ENCODE assay signal across 8 mouse cellular contexts in the genomic region with DNA sequence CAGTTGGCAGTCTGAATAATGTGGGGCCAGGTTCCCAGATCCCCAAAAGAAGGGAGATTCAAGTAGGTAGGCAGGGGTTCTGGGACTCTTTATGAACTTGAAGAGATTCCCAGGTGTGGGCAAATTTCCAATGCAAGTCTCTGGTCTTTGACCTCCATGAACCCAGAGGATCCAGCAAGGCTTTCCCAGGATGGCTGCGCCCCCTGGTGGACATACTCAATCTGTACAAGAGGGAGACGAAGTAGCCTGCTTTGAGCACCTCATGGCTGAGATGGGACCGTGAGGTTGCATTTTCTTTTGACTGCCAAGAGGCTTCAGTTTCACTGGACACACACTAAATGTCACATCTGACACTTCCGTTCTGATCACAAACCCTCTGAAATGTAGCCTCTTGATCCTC. TPM values are rescaled to one million over a fixed set of nuclear protein-coding genes. Genes with fewer than 3 reads are reported as not detected.
DNase-seq lines count a peak whose midpoint lies in the region; ATAC-seq and TF ChIP-seq lines count a peak whose summit lies in the region.

No protein-coding gene starts in this region.

- H3K9me3 ChIP-seq in midbrain, embryonic 14.5 days (ENCODE audit: control insufficient read depth, low read length) = no peaks in the 10 kb centered on the region
- no peaks in the 10 kb centered on the region for H3K9me3 ChIP-seq in midbrain, embryonic 15.5 days
- H3K9me3 ChIP-seq in intestine, embryonic 16.5 days (ENCODE audit: control insufficient read depth, low read length) = no peaks in the 10 kb centered on the region
- H3K9me3 ChIP-seq in limb, embryonic 12.5 days = no peaks in the 10 kb centered on the region

- no peaks in the 10 kb centered on the region for H3K36me3 ChIP-seq in midbrain, embryonic 14.5 days (ENCODE audit: control insufficient read depth, insufficient read depth, low read length)
- no peaks in the 10 kb centered on the region for H3K36me3 ChIP-seq in midbrain, embryonic 15.5 days (replicated peaks)
- peaks cover 10% of the 10 kb centered on the region; the same call in 1 of the 2 replicates for H3K36me3 ChIP-seq in intestine, embryonic 16.5 days (ENCODE audit: control insufficient read depth, insufficient read depth, low read length)
- peaks cover 91% of the 10 kb centered on the region for H3K36me3 ChIP-seq in limb, embryonic 12.5 days

- no peak overlapping the region for H3K4me2 ChIP-seq in midbrain, embryonic 14.5 days (ENCODE audit: low read length)
- no peak overlapping the region for H3K4me2 ChIP-seq in midbrain, embryonic 15.5 days
- no peak overlapping the region for H3K4me2 ChIP-seq in intestine, embryonic 16.5 days (ENCODE audit: low read depth, low read length)
- no peak overlapping the region for H3K4me2 ChIP-seq in limb, embryonic 12.5 days

- DNase-seq in midbrain, embryonic 14.5 days = peak; percentile 91
- peak; percentile 88 for DNase-seq in c-Kit-positive CD71-positive TER-119-positive erythroid progenitor cells, embryonic 14.5 days (ENCODE audit: low spot score)
- peak; percentile 44 to 72 for DNase-seq in frontal cortex, postnatal 25 days (ENCODE audit: low spot score in 2 of 2)
- DNase-seq in thymus, postnatal 0 days (ENCODE audit: low spot score) = peak; percentile 72

- no peak for ATAC-seq in midbrain, embryonic 14.5 days (ENCODE audit: low FRiP score, low TSS enrichment)
- no peak for ATAC-seq in midbrain, embryonic 15.5 days (replicated peaks)
- peak; percentile 54; the same call in 1 of the 2 replicates for ATAC-seq in intestine, embryonic 16.5 days
- no peak for ATAC-seq in limb, embryonic 12.5 days (ENCODE audit: insufficient number of reproducible peaks, insufficient read depth, low FRiP score, low TSS enrichment, low read depth)

- H3K4me1 ChIP-seq in midbrain, embryonic 14.5 days (ENCODE audit: control insufficient read depth, insufficient read depth, low read length) = peaks cover 5% of the 10 kb centered on the region; the same call in 1 of the 2 replicates
- H3K4me1 ChIP-seq in midbrain, embryonic 15.5 days = peaks cover 12% of the 10 kb centered on the region
- H3K4me1 ChIP-seq in intestine, embryonic 16.5 days (ENCODE audit: control insufficient read depth, insufficient read depth, low read length) = peaks cover 31% of the 10 kb centered on the region
- peaks cover 42% of the 10 kb centered on the region for H3K4me1 ChIP-seq in limb, embryonic 12.5 days (replicated peaks)
- H3K4me1 ChIP-seq in olfactory bulb, adult 2 months (ENCODE audit: control insufficient read depth, insufficient read depth, low read length) = peaks cover 42% of the 10 kb centered on the region

- no peak overlapping the region for H3K27ac ChIP-seq in midbrain, embryonic 14.5 days (replicated peaks; ENCODE audit: low read depth, low read length)
- no peak overlapping the region for H3K27ac ChIP-seq in midbrain, embryonic 15.5 days
- no peak overlapping the region for H3K27ac ChIP-seq in intestine, embryonic 16.5 days (ENCODE audit: low read length)
- 0 out of 2 replicates have a peak overlapping the region, but pooled peaks have one; percentile 29 for H3K27ac ChIP-seq in limb, embryonic 12.5 days
- H3K27ac ChIP-seq in olfactory bulb, adult 2 months (ENCODE audit: insufficient read depth, low read depth, low read length) = 0 out of 2 replicates have a peak overlapping the region, but pooled peaks have one; percentile 70

- TF ChIP-seq CTCF in olfactory bulb, adult 2 months (IDR thresholded peaks at IDR 0.05; ENCODE audit: insufficient read depth, low read depth, low read length) = peak; percentile 83

- H3K4me3 ChIP-seq in midbrain, embryonic 14.5 days (replicated peaks; ENCODE audit: low read depth, low read length) = no peak overlapping the region
- H3K4me3 ChIP-seq in midbrain, embryonic 15.5 days = no peak overlapping the region
- no peak overlapping the region for H3K4me3 ChIP-seq in intestine, embryonic 16.5 days (ENCODE audit: low read length)
- H3K4me3 ChIP-seq in limb, embryonic 12.5 days (replicated peaks) = no peak overlapping the region
- no peak overlapping the region for H3K4me3 ChIP-seq in olfactory bulb, adult 2 months (ENCODE audit: insufficient read depth, low read depth, low read length)

- 9% methylated on average over 4 of the region's 4 CpGs for WGBS in midbrain, embryonic 14.5 days
- 12% methylated on average over 4 of the region's 4 CpGs for WGBS in midbrain, embryonic 15.5 days
- 6% methylated on average over 4 of the region's 4 CpGs for WGBS in intestine, embryonic 16.5 days
- 3% methylated on average over 4 of the region's 4 CpGs for WGBS in limb, embryonic 12.5 days
- WGBS in olfactory bulb, adult 2 months = 11% methylated on average over 4 of the region's 4 CpGs

- peaks cover 16% of the 10 kb centered on the region for H3K27me3 ChIP-seq in midbrain, embryonic 14.5 days (ENCODE audit: control insufficient read depth, insufficient read depth, low read length)
- peaks cover 17% of the 10 kb centered on the region for H3K27me3 ChIP-seq in midbrain, embryonic 15.5 days (replicated peaks)
- no peaks in the 10 kb centered on the region for H3K27me3 ChIP-seq in intestine, embryonic 16.5 days (replicated peaks; ENCODE audit: control insufficient read depth, insufficient read depth, low read length)
- peaks cover 12% of the 10 kb centered on the region for H3K27me3 ChIP-seq in limb, embryonic 12.5 days

- no peak overlapping the region for H3K9ac ChIP-seq in midbrain, embryonic 14.5 days (replicated peaks; ENCODE audit: low read length)
- no peak overlapping the region for H3K9ac ChIP-seq in midbrain, embryonic 15.5 days
- H3K9ac ChIP-seq in intestine, embryonic 16.5 days (ENCODE audit: low read depth, low read length) = no peak overlapping the region
- no peak overlapping the region for H3K9ac ChIP-seq in limb, embryonic 12.5 days (replicated peaks)

- TF ChIP-seq POLR2A in olfactory bulb, adult 2 months (IDR thresholded peaks at IDR 0.05; ENCODE audit: insufficient read depth, low read depth, low read length) = no peak

RNA-seq across cellular contexts. Expression of gene Ccdc102a, which starts 9.1 kb away (rescaled TPM):
- polyA plus RNA-seq in midbrain, embryonic 14.5 days (2014; fragmentation: Nextera tagmentation; extraction: Ambion mirVana) = 3.6 and 5.2 TPM in 2 replicates
- polyA plus RNA-seq in midbrain, embryonic 15.5 days (2015; fragmentation: Nextera tagmentation; extraction: Ambion mirVana) = 4.9 and 6.0 TPM in 2 replicates
- polyA plus RNA-seq in intestine, embryonic 16.5 days (2015; fragmentation: Nextera tagmentation; extraction: Ambion mirVana) = 10.9 and 11.5 TPM in 2 replicates
- polyA plus RNA-seq in limb, embryonic 12.5 days (2016; fragmentation: Nextera tagmentation; extraction: Ambion mirVana) = 48.5 and 52.6 TPM in 2 replicates
- polyA plus RNA-seq in olfactory bulb, adult 2 months (2012; ENCODE audit: insufficient read depth, insufficient read length, low replicate concordance, missing spikeins) = not detected in 2 replicates
- polyA plus RNA-seq in thymus, postnatal 0 days (2015; fragmentation: Nextera tagmentation; extraction: Ambion mirVana) = 7.8 and 9.4 TPM in 2 replicates

RNA-seq across cellular contexts. Expression of gene Adgrg5, which starts 14.6 kb away (rescaled TPM):
- 0.12 TPM in 1 of 2 replicates, not detected in the other for polyA plus RNA-seq in midbrain, embryonic 14.5 days (2014; fragmentation: Nextera tagmentation; extraction: Ambion mirVana)
- polyA plus RNA-seq in midbrain, embryonic 15.5 days (2015; fragmentation: Nextera tagmentation; extraction: Ambion mirVana) = 0.05 TPM in 1 of 2 replicates, not detected in the other
- 1.6 and 2.8 TPM in 2 replicates for polyA plus RNA-seq in intestine, embryonic 16.5 days (2015; fragmentation: Nextera tagmentation; extraction: Ambion mirVana)
- 0.23 TPM in 1 of 2 replicates, not detected in the other for polyA plus RNA-seq in limb, embryonic 12.5 days (2016; fragmentation: Nextera tagmentation; extraction: Ambion mirVana)
- polyA plus RNA-seq in olfactory bulb, adult 2 months (2012; ENCODE audit: insufficient read depth, insufficient read length, low replicate concordance, missing spikeins) = not detected in 2 replicates
- 5.4 and 5.5 TPM in 2 replicates for polyA plus RNA-seq in thymus, postnatal 0 days (2015; fragmentation: Nextera tagmentation; extraction: Ambion mirVana)

RNA-seq across cellular contexts. Expression of gene Dok4, which starts 32.7 kb away (rescaled TPM):
- polyA plus RNA-seq in midbrain, embryonic 14.5 days (2014; fragmentation: Nextera tagmentation; extraction: Ambion mirVana) = 65.0 and 77.9 TPM in 2 replicates
- polyA plus RNA-seq in midbrain, embryonic 15.5 days (2015; fragmentation: Nextera tagmentation; extraction: Ambion mirVana) = 92.9 and 99.7 TPM in 2 replicates
- 49.6 and 51.5 TPM in 2 replicates for polyA plus RNA-seq in intestine, embryonic 16.5 days (2015; fragmentation: Nextera tagmentation; extraction: Ambion mirVana)
- 18.9 and 20.0 TPM in 2 replicates for polyA plus RNA-seq in limb, embryonic 12.5 days (2016; fragmentation: Nextera tagmentation; extraction: Ambion mirVana)
- not detected in 2 replicates for polyA plus RNA-seq in olfactory bulb, adult 2 months (2012; ENCODE audit: insufficient read depth, insufficient read length, low replicate concordance, missing spikeins)
- 3.8 TPM in 2 replicates for polyA plus RNA-seq in thymus, postnatal 0 days (2015; fragmentation: Nextera tagmentation; extraction: Ambion mirVana)

RNA-seq across cellular contexts. Expression of gene Polr2c, which starts 51.6 kb away (rescaled TPM):
- polyA plus RNA-seq in midbrain, embryonic 14.5 days (2014; fragmentation: Nextera tagmentation; extraction: Ambion mirVana) = 117 and 127 TPM in 2 replicates
- 117 and 122 TPM in 2 replicates for polyA plus RNA-seq in midbrain, embryonic 15.5 days (2015; fragmentation: Nextera tagmentation; extraction: Ambion mirVana)
- 117 and 133 TPM in 2 replicates for polyA plus RNA-seq in intestine, embryonic 16.5 days (2015; fragmentation: Nextera tagmentation; extraction: Ambion mirVana)
- 161 and 173 TPM in 2 replicates for polyA plus RNA-seq in limb, embryonic 12.5 days (2016; fragmentation: Nextera tagmentation; extraction: Ambion mirVana)
- not detected in 2 replicates for polyA plus RNA-seq in olfactory bulb, adult 2 months (2012; ENCODE audit: insufficient read depth, insufficient read length, low replicate concordance, missing spikeins)
- 139 and 145 TPM in 2 replicates for polyA plus RNA-seq in thymus, postnatal 0 days (2015; fragmentation: Nextera tagmentation; extraction: Ambion mirVana)

Comparison
In these comparisons a context has a peak if more than half of its experiments do, and no peak if none do; other contexts are left out.
1. H3K27ac ChIP-seq: peak in limb, embryonic 12.5 days (single experiment) and olfactory bulb, adult 2 months (single experiment); none in midbrain, embryonic 14.5 days (single experiment), midbrain, embryonic 15.5 days (single experiment) and intestine, embryonic 16.5 days (single experiment).
2. Peak in every context shown above with its lines, with median percentiles within 50 percentile points of each other: DNase-seq.